Mouse (Mus musculus): ENCODE data around the gene Hexim2. TPM values are rescaled to one million over a fixed set of nuclear protein-coding genes. Genes with fewer than 3 reads are reported as not detected.

The Hexim2 gene
- polyA plus RNA-seq, 1 experiment from 2014 or later: 9.6 TPM

DNA sequence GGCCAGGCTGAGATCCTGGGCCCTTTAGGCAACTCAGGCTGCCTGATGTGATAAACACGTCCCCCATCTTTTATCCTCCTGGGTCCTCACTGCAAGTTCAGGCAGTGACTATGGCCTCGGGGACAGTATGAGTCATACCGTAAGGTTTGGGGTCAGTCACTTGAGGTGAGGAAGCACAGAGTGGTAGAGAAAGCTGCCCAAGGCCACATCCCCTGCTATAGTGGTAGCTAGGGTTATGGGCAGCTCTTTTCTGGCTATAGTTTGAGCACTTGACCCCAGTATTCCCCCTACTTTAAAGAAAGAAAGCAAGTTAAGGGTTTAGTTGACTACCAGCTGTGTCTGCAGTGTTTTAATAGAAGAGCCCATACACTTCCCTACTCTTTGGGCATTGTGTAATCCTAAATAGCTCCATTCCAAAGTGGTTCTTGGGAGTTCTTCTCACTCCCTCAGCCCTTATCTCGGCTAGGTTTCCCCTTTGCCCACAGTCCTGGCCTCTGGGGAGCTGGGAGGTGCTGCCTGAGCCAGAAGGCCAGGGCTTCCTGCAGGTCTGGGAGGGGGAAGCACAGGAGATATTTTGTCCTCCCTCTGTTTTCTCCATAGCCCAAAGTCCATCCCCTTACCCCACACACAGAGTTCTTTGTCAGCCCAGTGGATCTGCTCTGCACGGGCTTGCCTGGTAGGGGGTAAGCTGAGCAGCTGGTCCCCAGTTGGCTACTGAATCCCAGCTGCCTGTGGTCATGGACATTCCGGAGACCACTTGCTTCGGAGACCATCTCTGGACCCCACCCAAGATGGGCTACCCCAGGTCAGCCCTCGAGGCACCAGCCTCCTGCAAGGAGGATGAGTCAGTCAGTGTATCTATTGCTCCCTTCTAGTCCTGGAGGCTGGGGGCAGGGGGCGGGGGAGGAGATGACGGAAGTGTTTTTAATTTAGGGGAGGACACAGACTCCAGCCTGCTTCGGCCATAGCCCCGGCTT, 12.4 kb downstream of the Hexim2 start:
- Histone ChIP-seq H3K4me2 (ENCODE audit: low read length) (no peak overlapping the region), H3K9ac (ENCODE audit: low read length) (no peak overlapping the region), H3K36me3 (ENCODE audit: control insufficient read depth, insufficient read depth, low read length) (0 out of 2 replicates have a peak, but pooled peaks cover 6% of the 10 kb centered on the region), H3K4me1 (ENCODE audit: control insufficient read depth, insufficient read depth, low read length) (peaks cover 9% of the 10 kb centered on the region), H3K27ac (ENCODE audit: low read depth, low read length) (no peak overlapping the region), H3K9me3 (replicated peaks; ENCODE audit: control insufficient read depth, low read length) (no peaks in the 10 kb centered on the region), H3K27me3 (replicated peaks; ENCODE audit: control insufficient read depth, insufficient read depth, low read length) (no peaks in the 10 kb centered on the region), H3K4me3 (ENCODE audit: low read depth, low read length) (no peak overlapping the region)
- ATAC-seq (no peak), DNase-seq (ENCODE audit: low spot score) (no peak)
- 45% methylated on average over 12 of the region's 12 CpGs for WGBS

- Histone ChIP-seq H3K4me3 (ENCODE audit: low read depth, low read length) (no peak overlapping the region), H3K36me3 (ENCODE audit: control insufficient read depth, insufficient read depth, low read length) (no peaks in the 10 kb centered on the region), H3K4me2 (ENCODE audit: low read length) (no peak overlapping the region), H3K27me3 (replicated peaks; ENCODE audit: control insufficient read depth, insufficient read depth, low read length) (no peaks in the 10 kb centered on the region), H3K27ac (ENCODE audit: low read depth, low read length) (no peak overlapping the region), H3K4me1 (ENCODE audit: control insufficient read depth, insufficient read depth, low read length) (peaks cover 9% of the 10 kb centered on the region), H3K9ac (ENCODE audit: low read length) (no peak overlapping the region), H3K9me3 (replicated peaks; ENCODE audit: control insufficient read depth, low read length) (no peaks in the 10 kb centered on the region)
- DNase-seq (ENCODE audit: low spot score) (no peak), ATAC-seq (no peak)
- WGBS: 84% methylated on average over 4 of the region's 4 CpGs
Observed at GRCm38 (mm10) chr11:103146386-103146785, 14.2 kb downstream of the Hexim2 start.

DNA sequence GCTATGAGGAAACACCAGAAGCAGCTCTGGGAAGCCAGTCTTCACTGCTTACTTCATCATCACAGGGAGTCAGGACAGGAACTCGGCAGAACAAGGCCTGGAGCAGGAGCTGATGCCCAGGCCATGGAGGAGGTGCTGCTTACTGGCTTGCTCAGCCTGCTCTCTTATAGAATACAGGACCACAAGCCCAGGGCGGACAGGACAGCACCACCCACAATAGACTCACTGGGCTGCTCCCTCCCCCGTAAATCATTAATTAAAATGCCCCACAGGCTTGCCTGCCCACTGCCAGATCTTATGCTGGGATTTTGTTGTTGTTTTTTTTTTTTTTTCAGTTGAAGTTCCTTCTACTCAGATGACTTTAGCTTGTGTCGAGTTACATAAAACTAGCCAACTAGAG, 15.5 kb downstream of the Hexim2 start:
- Histone ChIP-seq H3K36me3 (ENCODE audit: control insufficient read depth, insufficient read depth, low read length) (no peaks in the 10 kb centered on the region), H3K27me3 (replicated peaks; ENCODE audit: control insufficient read depth, insufficient read depth, low read length) (no peaks in the 10 kb centered on the region), H3K4me3 (ENCODE audit: low read depth, low read length) (no peak overlapping the region), H3K27ac (ENCODE audit: low read depth, low read length) (no peak overlapping the region), H3K4me2 (ENCODE audit: low read length) (no peak overlapping the region), H3K9me3 (replicated peaks; ENCODE audit: control insufficient read depth, low read length) (no peaks in the 10 kb centered on the region), H3K9ac (ENCODE audit: low read length) (no peak overlapping the region), H3K4me1 (ENCODE audit: control insufficient read depth, insufficient read depth, low read length) (peaks cover 4% of the 10 kb centered on the region)
- DNase-seq (ENCODE audit: low spot score) (no peak), ATAC-seq (no peak)
- WGBS: 55% methylated on average over 4 of the region's 4 CpGs

GRCm38 (mm10) chr11:103149771-103150170, 17.5 kb downstream of the Hexim2 start:
- Histone ChIP-seq H3K27ac (ENCODE audit: low read depth, low read length) (no peak overlapping the region), H3K4me3 (ENCODE audit: low read depth, low read length) (no peak overlapping the region), H3K9me3 (replicated peaks; ENCODE audit: control insufficient read depth, low read length) (no peaks in the 10 kb centered on the region), H3K9ac (ENCODE audit: low read length) (no peak overlapping the region), H3K4me1 (ENCODE audit: control insufficient read depth, insufficient read depth, low read length) (no peaks in the 10 kb centered on the region), H3K27me3 (replicated peaks; ENCODE audit: control insufficient read depth, insufficient read depth, low read length) (no peaks in the 10 kb centered on the region), H3K36me3 (ENCODE audit: control insufficient read depth, insufficient read depth, low read length) (no peaks in the 10 kb centered on the region), H3K4me2 (ENCODE audit: low read length) (no peak overlapping the region)
- ATAC-seq (no peak), DNase-seq (ENCODE audit: low spot score) (no peak)
- WGBS: 91% methylated on average over 4 of the region's 4 CpGs

DNA sequence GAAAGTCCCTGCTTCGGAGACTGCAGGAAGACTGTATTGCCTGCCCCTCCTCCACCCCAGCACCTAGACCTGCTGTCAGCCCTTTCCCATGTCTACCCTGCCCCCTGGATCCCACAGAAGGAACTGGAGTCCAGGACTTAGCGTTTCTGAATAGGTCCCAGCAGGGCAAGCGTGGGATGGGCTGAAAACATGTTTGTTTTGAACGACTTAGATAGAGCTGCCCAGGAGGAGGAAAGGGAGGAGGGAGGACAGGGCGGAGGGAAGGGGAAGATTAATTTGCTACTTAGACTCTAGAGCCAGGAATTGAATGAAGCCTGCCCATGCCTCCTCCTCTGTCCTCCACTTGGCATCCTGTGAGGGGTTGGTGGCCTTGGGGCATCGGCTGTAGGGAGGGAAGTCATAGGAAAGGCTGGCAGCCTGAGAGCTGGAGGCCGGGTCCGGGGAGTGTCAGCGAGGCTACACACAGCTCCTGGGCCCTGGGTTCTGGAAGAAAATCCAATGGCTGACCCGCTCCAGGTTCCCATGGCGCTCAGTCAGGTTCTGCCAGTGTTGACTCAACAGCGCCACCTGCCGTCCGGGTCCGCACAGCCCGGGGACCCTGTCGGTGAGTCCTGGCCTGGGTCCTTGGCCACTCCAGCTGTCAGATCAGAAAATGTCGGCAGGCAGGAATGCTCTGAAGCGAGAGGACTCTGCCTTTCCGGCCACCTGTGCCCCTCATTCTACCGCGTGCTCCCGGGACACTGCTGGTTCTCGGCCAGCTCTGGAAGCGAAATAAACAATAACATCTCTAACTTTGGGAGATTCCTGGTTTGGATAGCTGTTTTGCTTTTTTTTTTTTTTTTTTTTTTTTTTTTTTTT, 26.6 kb downstream of the Hexim2 start:
- ATAC-seq (peak; percentile 95), DNase-seq (ENCODE audit: low spot score) (peak; percentile 83)
- Histone ChIP-seq H3K9ac (ENCODE audit: low read length) (no peak overlapping the region), H3K27ac (ENCODE audit: low read depth, low read length) (no peak overlapping the region), H3K4me3 (ENCODE audit: low read depth, low read length) (peak overlapping the region; percentile 5; the same call in 1 of the 2 replicates), H3K27me3 (replicated peaks; ENCODE audit: control insufficient read depth, insufficient read depth, low read length) (no peaks in the 10 kb centered on the region), H3K4me2 (ENCODE audit: low read length) (peak overlapping the region; percentile 43), H3K4me1 (ENCODE audit: control insufficient read depth, insufficient read depth, low read length) (no peaks in the 10 kb centered on the region), H3K9me3 (replicated peaks; ENCODE audit: control insufficient read depth, low read length) (no peaks in the 10 kb centered on the region), H3K36me3 (ENCODE audit: control insufficient read depth, insufficient read depth, low read length) (no peaks in the 10 kb centered on the region)
- WGBS: under 1% methylated on average over 25 of the region's 25 CpGs

- no peak for DNase-seq (ENCODE audit: low spot score)
- no peak overlapping the region for H3K27ac ChIP-seq (ENCODE audit: low read depth, low read length)
- 92% methylated on average over 11 of the region's 11 CpGs for WGBS
Observed at GRCm38 (mm10) chr11:103160738-103161137, 28.5 kb downstream of the Hexim2 start.

DNA sequence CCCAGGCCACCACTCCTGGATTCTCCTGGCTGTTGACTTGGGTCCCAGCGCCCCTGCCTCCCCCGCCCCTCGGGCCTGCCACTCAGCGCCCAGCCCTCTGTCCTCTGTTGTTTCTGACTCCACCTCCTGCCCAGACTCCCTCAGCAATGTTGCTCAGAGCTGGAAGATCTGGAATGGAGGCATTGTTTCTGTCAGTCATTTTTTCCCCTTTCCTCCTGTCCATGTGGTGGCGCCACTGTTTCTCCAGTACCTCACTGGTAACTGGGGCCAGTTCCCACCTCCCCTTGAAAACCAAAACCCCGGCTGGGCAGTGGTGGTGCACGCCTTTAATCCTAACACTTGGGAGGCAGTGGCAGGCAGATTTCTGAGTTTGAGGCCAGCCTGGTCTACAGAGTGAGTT, 29.2 kb downstream of the Hexim2 start:
- DNase-seq (ENCODE audit: low spot score): no peak
- 84% methylated on average over 7 of the region's 7 CpGs for WGBS
- ATAC-seq: no peak
- Histone ChIP-seq H3K4me2 (ENCODE audit: low read length) (no peak overlapping the region), H3K9me3 (replicated peaks; ENCODE audit: control insufficient read depth, low read length) (no peaks in the 10 kb centered on the region), H3K27ac (ENCODE audit: low read depth, low read length) (no peak overlapping the region), H3K4me1 (ENCODE audit: control insufficient read depth, insufficient read depth, low read length) (no peaks in the 10 kb centered on the region), H3K9ac (ENCODE audit: low read length) (no peak overlapping the region), H3K36me3 (ENCODE audit: control insufficient read depth, insufficient read depth, low read length) (no peaks in the 10 kb centered on the region), H3K27me3 (replicated peaks; ENCODE audit: control insufficient read depth, insufficient read depth, low read length) (no peaks in the 10 kb centered on the region), H3K4me3 (ENCODE audit: low read depth, low read length) (no peak overlapping the region)

More at GRCm38 (mm10) chr11:103160738-103161137, 28.5 kb downstream of the Hexim2 start:
- H3K9me3 ChIP-seq (replicated peaks; ENCODE audit: control insufficient read depth, low read length): no peaks in the 10 kb centered on the region
- no peaks in the 10 kb centered on the region for H3K4me1 ChIP-seq (ENCODE audit: control insufficient read depth, insufficient read depth, low read length)
- H3K36me3 ChIP-seq (ENCODE audit: control insufficient read depth, insufficient read depth, low read length): no peaks in the 10 kb centered on the region
- H3K4me3 ChIP-seq (ENCODE audit: low read depth, low read length): no peak overlapping the region
- no peak overlapping the region for H3K4me2 ChIP-seq (ENCODE audit: low read length)
- H3K9ac ChIP-seq (ENCODE audit: low read length): no peak overlapping the region
- H3K27me3 ChIP-seq (replicated peaks; ENCODE audit: control insufficient read depth, insufficient read depth, low read length): no peaks in the 10 kb centered on the region
- ATAC-seq: no peak

GRCm38 (mm10) chr11:103162132-103162531, 29.9 kb downstream of the Hexim2 start:
- ATAC-seq (no peak), DNase-seq (ENCODE audit: low spot score) (no peak)
- H3K9ac ChIP-seq (ENCODE audit: low read length): no peak overlapping the region
- no peaks in the 10 kb centered on the region for H3K36me3 ChIP-seq (ENCODE audit: control insufficient read depth, insufficient read depth, low read length)
- no peaks in the 10 kb centered on the region for H3K9me3 ChIP-seq (replicated peaks; ENCODE audit: control insufficient read depth, low read length)
- no peak overlapping the region for H3K4me3 ChIP-seq (ENCODE audit: low read depth, low read length)
- no peaks in the 10 kb centered on the region for H3K4me1 ChIP-seq (ENCODE audit: control insufficient read depth, insufficient read depth, low read length)
- H3K4me2 ChIP-seq (ENCODE audit: low read length): no peak overlapping the region
- no peak overlapping the region for H3K27ac ChIP-seq (ENCODE audit: low read depth, low read length)
- no peaks in the 10 kb centered on the region for H3K27me3 ChIP-seq (replicated peaks; ENCODE audit: control insufficient read depth, insufficient read depth, low read length)
- 93% methylated on average over 5 of the region's 5 CpGs for WGBS

Data from forebrain, embryonic 14.5 days (tissue).